Mouse (Mus musculus) myocyte (in vitro differentiated cells): Measurements from ENCODE around the gene Rgcc. TPM values are rescaled to one million over a fixed set of nuclear protein-coding genes. Genes with fewer than 3 reads are reported as not detected.

Experiments used
- H3K27me3 ChIP-seq: one replicate; pipeline ENCODE4 v1.6.1; 2011; ENCODE audit not compliant: control insufficient read depth, insufficient read depth, insufficient read length
- H3K36me3 ChIP-seq: one replicate; pipeline ENCODE4 v1.6.1; 2011; ENCODE audit not compliant: control insufficient read depth, insufficient read depth
- H3K4me2 ChIP-seq: one replicate; pipeline ENCODE4 v1.6.1; 2011; ENCODE audit warnings: low read depth, control low read depth
- H3K4me3 ChIP-seq: one replicate; pipeline ENCODE4 v1.5.1; 2011; ENCODE audit warnings: mild to moderate bottlenecking, control low read depth, moderate library complexity
- H3K79me2 ChIP-seq: one replicate; pipeline ENCODE4 v1.6.1; 2011; ENCODE audit not compliant: control insufficient read depth, insufficient read depth
- H3ac ChIP-seq: one replicate; pipeline ENCODE4 v1.6.1; 2011; ENCODE audit not compliant: control insufficient read depth, insufficient read length
- CEBPB ChIP-seq: IDR thresholded peaks from 2 replicates; pipeline ENCODE4 v1.6.1; 2011; ENCODE audit warnings: mild to moderate bottlenecking, moderate library complexity; ENCODE audit not compliant: poor library complexity, insufficient read depth, severe bottlenecking
- E2F4 ChIP-seq: IDR thresholded peaks from one replicate; pipeline ENCODE4 v1.6.1; 2011; ENCODE audit warnings: mild to moderate bottlenecking, control low read depth, moderate library complexity; ENCODE audit not compliant: insufficient read depth
- MAX ChIP-seq: IDR thresholded peaks from one replicate; pipeline ENCODE4 v1.6.1; 2011; ENCODE audit warnings: low read depth, mild to moderate bottlenecking, control low read depth
- MYOD1 ChIP-seq, 3 experiments: IDR thresholded peaks; one replicate each; pipeline ENCODE4 v1.6.1; 2011; ENCODE audit warnings: control low read depth in 2 of 3, low read depth in 2 of 3, mild to moderate bottlenecking in 2 of 3, moderate library complexity in 1 of 3; ENCODE audit not compliant: insufficient read length in 2 of 3, control insufficient read depth in 1 of 3
- MYOG ChIP-seq, 3 experiments: IDR thresholded peaks; one replicate each; pipeline ENCODE4 v1.6.1; 2011; ENCODE audit warnings: control low read depth in 2 of 3, low read depth in 2 of 3, mild to moderate bottlenecking in 2 of 3; ENCODE audit not compliant: insufficient read length in 2 of 3, control insufficient read depth in 1 of 3, insufficient read depth in 1 of 3
- POLR2A ChIP-seq: IDR thresholded peaks from one replicate; pipeline ENCODE4 v1.6.1; 2011; ENCODE audit warnings: low read depth, mild to moderate bottlenecking, control low read depth, moderate library complexity; ENCODE audit not compliant: insufficient read length
- POLR2AphosphoS2 ChIP-seq: IDR thresholded peaks from one replicate; pipeline ENCODE4 v1.6.1; 2011; ENCODE audit warnings: low read depth, control low read depth; ENCODE audit not compliant: insufficient read length
- REST ChIP-seq: IDR thresholded peaks from one replicate; pipeline ENCODE4 v1.6.1; 2011; ENCODE audit warnings: mild to moderate bottlenecking, control low read depth, moderate library complexity; ENCODE audit not compliant: insufficient read depth, insufficient read length
- SRF ChIP-seq: IDR thresholded peaks from one replicate; pipeline ENCODE4 v1.6.1; 2011; ENCODE audit warnings: low read depth; ENCODE audit not compliant: control insufficient read depth, insufficient read length
- TCF12 ChIP-seq: IDR thresholded peaks from one replicate; pipeline ENCODE4 v1.6.1; 2011; ENCODE audit warnings: mild to moderate bottlenecking, control low read depth; ENCODE audit not compliant: poor library complexity, insufficient read depth, severe bottlenecking
- TCF3 ChIP-seq: IDR thresholded peaks from one replicate; pipeline ENCODE4 v1.6.1; 2011; ENCODE audit warnings: low read depth, control low read depth; ENCODE audit not compliant: insufficient read length
- USF1 ChIP-seq: IDR thresholded peaks from one replicate; pipeline ENCODE4 v1.6.1; 2011; ENCODE audit warnings: low read depth, mild to moderate bottlenecking, control low read depth, moderate library complexity
- polyA plus RNA-seq: library from polyadenylated mRNA; unstranded; fragments of >200 nt; fragmentation: generic; extraction: Trizol; gene quantifications from one replicate; pipeline ENCODE4 v1.2.1, GENCODE M21; 2012; ENCODE audit warnings: missing spikeins

Gene Rgcc
- polyA plus RNA-seq, 1 experiment: 6.0 TPM

GRCm38 (mm10) chr14:79327033-79327432, 25.6 kb upstream of the Rgcc start:
- TF ChIP-seq MYOG (IDR thresholded peaks at IDR 0.05; ENCODE audit: control insufficient read depth in 1 of 3, insufficient read depth in 1 of 3, insufficient read length in 2 of 3, low read depth in 2 of 3) (no peak), TCF3 (no peak), CEBPB (no peak), MAX (no peak), POLR2A (no peak), TCF12 (no peak), POLR2AphosphoS2 (no peak), SRF (no peak), USF1 (no peak), MYOD1 (IDR thresholded peaks at IDR 0.05; ENCODE audit: control insufficient read depth in 1 of 3, insufficient read length in 2 of 3, low read depth in 2 of 3) (no peak), E2F4 (no peak), REST (no peak)
- H3K4me2 ChIP-seq: no peak overlapping the region
- no peaks in the 10 kb centered on the region for H3K36me3 ChIP-seq
- no peak overlapping the region for H3K4me3 ChIP-seq
- no peaks in the 10 kb centered on the region for H3K27me3 ChIP-seq
- no peak overlapping the region for H3ac ChIP-seq
- no peaks in the 10 kb centered on the region for H3K79me2 ChIP-seq

- Histone ChIP-seq H3ac (no peak overlapping the region), H3K27me3 (no peaks in the 10 kb centered on the region), H3K4me3 (no peak overlapping the region), H3K36me3 (no peaks in the 10 kb centered on the region), H3K4me2 (no peak overlapping the region), H3K79me2 (no peaks in the 10 kb centered on the region)
- TF ChIP-seq MYOG (IDR thresholded peaks at IDR 0.05; ENCODE audit: control insufficient read depth in 1 of 3, insufficient read depth in 1 of 3, insufficient read length in 2 of 3, low read depth in 2 of 3) (no peak), E2F4 (no peak), POLR2A (no peak), CEBPB (no peak), TCF12 (no peak), POLR2AphosphoS2 (no peak), SRF (no peak), MAX (no peak), REST (no peak), USF1 (no peak), MYOD1 (IDR thresholded peaks at IDR 0.05; ENCODE audit: control insufficient read depth in 1 of 3, insufficient read length in 2 of 3, low read depth in 2 of 3) (no peak), TCF3 (no peak)
Observed at GRCm38 (mm10) chr14:79324112-79324840, 22.8 kb upstream of the Rgcc start.

- Histone ChIP-seq H3K4me3 (no peak overlapping the region), H3ac (no peak overlapping the region), H3K4me2 (no peak overlapping the region)
Observed at GRCm38 (mm10) chr14:79321881-79322280, 20.4 kb upstream of the Rgcc start.

GRCm38 (mm10) chr14:79321152-79321551, 19.7 kb upstream of the Rgcc start:
- Histone ChIP-seq H3K4me2 (no peak overlapping the region), H3K36me3 (no peaks in the 10 kb centered on the region), H3K4me3 (no peak overlapping the region), H3ac (no peak overlapping the region), H3K79me2 (no peaks in the 10 kb centered on the region), H3K27me3 (no peaks in the 10 kb centered on the region)
- TF ChIP-seq POLR2AphosphoS2 (no peak), MAX (no peak), REST (no peak), SRF (no peak), USF1 (no peak), CEBPB (no peak), E2F4 (no peak), TCF12 (no peak)

More at GRCm38 (mm10) chr14:79321881-79322280, 20.4 kb upstream of the Rgcc start:
- Histone ChIP-seq H3K27me3 (no peaks in the 10 kb centered on the region), H3K79me2 (no peaks in the 10 kb centered on the region), H3K36me3 (no peaks in the 10 kb centered on the region)
- TF ChIP-seq TCF12 (no peak), MYOD1 (IDR thresholded peaks at IDR 0.05; ENCODE audit: control insufficient read depth in 1 of 3, insufficient read length in 2 of 3, low read depth in 2 of 3) (no peak), USF1 (no peak), SRF (no peak), POLR2A (no peak), CEBPB (no peak), TCF3 (no peak), MYOG (IDR thresholded peaks at IDR 0.05; ENCODE audit: control insufficient read depth in 1 of 3, insufficient read depth in 1 of 3, insufficient read length in 2 of 3, low read depth in 2 of 3) (no peak), MAX (no peak), POLR2AphosphoS2 (no peak), E2F4 (no peak), REST (no peak)
